Comparison of ENCODE assay signal across 13 mouse cellular contexts in the genomic region with DNA sequence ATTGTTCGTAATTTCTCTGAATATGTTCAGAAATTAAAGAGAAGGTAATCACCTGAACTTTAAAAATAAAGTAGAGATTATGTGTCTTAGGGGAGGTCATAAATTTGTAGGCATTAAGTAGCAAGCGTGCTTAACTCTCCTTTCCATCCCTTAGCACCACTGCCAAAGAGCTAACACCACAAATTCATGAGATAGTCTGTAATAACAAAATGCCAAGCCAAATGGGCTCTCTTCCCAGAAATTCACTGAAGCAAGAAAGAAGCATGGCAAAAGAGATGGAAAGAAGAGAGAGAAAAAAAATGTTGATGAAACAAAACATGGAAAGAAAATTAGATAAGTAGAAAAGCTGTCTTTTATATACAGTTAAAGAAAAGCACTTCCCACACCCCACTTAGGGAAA.
DNase-seq lines count a peak whose midpoint lies in the region; ATAC-seq lines count a peak whose summit lies in the region.
"Had no signal": no experiment of that assay in that cellular context is flagged by ENCODE, and none has a peak within 500 bp of the region (broad histone marks: within the 10 kb centered on the region; RNA-seq: fewer than 3 reads in every experiment).

No protein-coding gene starts in this region.

- WGBS in forebrain, embryonic 14.5 days = 69% methylated on average over 2 of the region's 2 CpGs
- 89% methylated on average over 2 of the region's 2 CpGs for WGBS in forebrain, embryonic 11.5 days
- WGBS in intestine, embryonic 16.5 days = 65% methylated on average over 2 of the region's 2 CpGs

- H3K27me3 ChIP-seq in forebrain, embryonic 14.5 days (replicated peaks; ENCODE audit: control insufficient read depth, insufficient read depth, low read length) = no peaks in the 10 kb centered on the region
- H3K27me3 ChIP-seq in forebrain, embryonic 11.5 days (ENCODE audit: control insufficient read depth, insufficient read depth, low read length) = no peaks in the 10 kb centered on the region
- H3K27me3 ChIP-seq in intestine, embryonic 16.5 days (replicated peaks; ENCODE audit: control insufficient read depth, insufficient read depth, low read length) = no peaks in the 10 kb centered on the region
- H3K27me3 ChIP-seq: liver, embryonic 12.5 days; megakaryocyte, embryonic 14.5 days had no signal

- ATAC-seq in forebrain, embryonic 14.5 days = no peak
- no peak for ATAC-seq in forebrain, embryonic 11.5 days (replicated peaks; ENCODE audit: low FRiP score)
- no peak for ATAC-seq in intestine, embryonic 16.5 days
- ATAC-seq: liver, embryonic 12.5 days had no signal

- no peaks in the 10 kb centered on the region for H3K9me3 ChIP-seq in forebrain, embryonic 14.5 days (replicated peaks; ENCODE audit: control insufficient read depth, low read length)
- no peaks in the 10 kb centered on the region for H3K9me3 ChIP-seq in forebrain, embryonic 11.5 days (ENCODE audit: control insufficient read depth, low read length)
- H3K9me3 ChIP-seq in intestine, embryonic 16.5 days (ENCODE audit: control insufficient read depth, low read length) = no peaks in the 10 kb centered on the region
- H3K9me3 ChIP-seq: liver, embryonic 12.5 days; megakaryocyte, embryonic 14.5 days had no signal

- no peak overlapping the region for H3K4me3 ChIP-seq in forebrain, embryonic 14.5 days (ENCODE audit: low read depth, low read length)
- H3K4me3 ChIP-seq in forebrain, embryonic 11.5 days (ENCODE audit: low read depth, low read length) = no peak overlapping the region
- H3K4me3 ChIP-seq in intestine, embryonic 16.5 days (ENCODE audit: low read length) = no peak overlapping the region
- H3K4me3 ChIP-seq: erythroblast, embryonic 14.5 days; liver, embryonic 12.5 days; megakaryocyte, embryonic 14.5 days had no signal

- H3K4me1 ChIP-seq in forebrain, embryonic 14.5 days (ENCODE audit: control insufficient read depth, insufficient read depth, low read length) = no peaks in the 10 kb centered on the region
- H3K4me1 ChIP-seq in forebrain, embryonic 11.5 days (replicated peaks; ENCODE audit: control insufficient read depth, insufficient read depth, low read length) = no peaks in the 10 kb centered on the region
- H3K4me1 ChIP-seq in intestine, embryonic 16.5 days (ENCODE audit: control insufficient read depth, insufficient read depth, low read length) = no peaks in the 10 kb centered on the region
- H3K4me1 ChIP-seq: liver, embryonic 12.5 days; megakaryocyte, embryonic 14.5 days had no signal

- H3K27ac ChIP-seq in forebrain, embryonic 14.5 days (ENCODE audit: low read depth, low read length) = no peak overlapping the region
- no peak overlapping the region for H3K27ac ChIP-seq in forebrain, embryonic 11.5 days (ENCODE audit: low read depth, low read length)
- no peak overlapping the region for H3K27ac ChIP-seq in intestine, embryonic 16.5 days (ENCODE audit: low read length)
- H3K27ac ChIP-seq: liver, embryonic 12.5 days had no signal

- no peak overlapping the region for H3K4me2 ChIP-seq in forebrain, embryonic 14.5 days (ENCODE audit: low read length)
- no peak overlapping the region for H3K4me2 ChIP-seq in forebrain, embryonic 11.5 days (ENCODE audit: low read depth, low read length, severe bottlenecking)
- H3K4me2 ChIP-seq in intestine, embryonic 16.5 days (ENCODE audit: low read depth, low read length) = no peak overlapping the region
- H3K4me2 ChIP-seq: liver, embryonic 12.5 days had no signal

- no peak overlapping the region for H3K9ac ChIP-seq in forebrain, embryonic 14.5 days (ENCODE audit: low read length)
- H3K9ac ChIP-seq in forebrain, embryonic 11.5 days (ENCODE audit: low read length) = no peak overlapping the region
- H3K9ac ChIP-seq in intestine, embryonic 16.5 days (ENCODE audit: low read depth, low read length) = no peak overlapping the region
- H3K9ac ChIP-seq: liver, embryonic 12.5 days had no signal

- no peaks in the 10 kb centered on the region for H3K36me3 ChIP-seq in forebrain, embryonic 14.5 days (ENCODE audit: control insufficient read depth, insufficient read depth, low read length)
- H3K36me3 ChIP-seq in forebrain, embryonic 11.5 days (ENCODE audit: control insufficient read depth, insufficient read depth, low read length) = no peaks in the 10 kb centered on the region
- H3K36me3 ChIP-seq in intestine, embryonic 16.5 days (ENCODE audit: control insufficient read depth, insufficient read depth, low read length) = no peaks in the 10 kb centered on the region
- H3K36me3 ChIP-seq: liver, embryonic 12.5 days had no signal

- peak; percentile 82 for DNase-seq in forebrain, embryonic 14.5 days (ENCODE audit: low spot score)
- no peak for DNase-seq in forebrain, embryonic 11.5 days (ENCODE audit: low spot score)
- peak; percentile 6 for DNase-seq in layer of hippocampus, adult 9-11 months
- no peak for DNase-seq in layer of hippocampus, adult 11-12 months (ENCODE audit: low spot score)
- DNase-seq in right cerebral cortex, postnatal 4 days = peak; percentile 2
- no peak for DNase-seq in right cerebral cortex, adult 2 months (ENCODE audit: low spot score in 2 of 2)
- DNase-seq in adrenal gland, postnatal 36 days = no peak
- DNase-seq: gastrocnemius, postnatal 25 days; kidney, adult 11 months had no signal

Comparison
In these comparisons a context has a peak if more than half of its experiments do, and no peak if none do; other contexts are left out.
1. DNase-seq: peak in forebrain, embryonic 14.5 days (single experiment), layer of hippocampus, adult 9-11 months (single experiment) and right cerebral cortex, postnatal 4 days (single experiment); none in forebrain, embryonic 11.5 days (single experiment), layer of hippocampus, adult 11-12 months (single experiment), right cerebral cortex, adult 2 months (0 of 2) and adrenal gland, postnatal 36 days (0 of 2).